Mouse (Mus musculus): ENCODE measurements at regions not wholly inside any gene's neighbourhood (a gene's known extent, or its start where the extent isn't known, plus 50 kb on each side); places are given as distances from the start of the nearest gene placed in this dataset.
A peak's percentile ranks its signal among the peaks of the same experiment; 100 is the strongest.
"Not testable (repeated sequence)": the region's sequence is repeated elsewhere in the genome, so short reads cannot be mapped to it uniquely, and the experiment has no call there.

- DNase-seq (ENCODE audit: low spot score in 2 of 2): not testable (repeated sequence)
Observed at GRCm38 (mm10) chr7:93254287-93254686, 174.6 kb downstream of the Fam181b start.

- no peak for DNase-seq (ENCODE audit: low spot score in 2 of 2)
Observed at GRCm38 (mm10) chr7:93285748-93286147, 206.1 kb downstream of the Fam181b start.

- no peak for DNase-seq (ENCODE audit: low spot score in 2 of 2)
Observed at GRCm38 (mm10) chr7:93291457-93291856, 211.8 kb downstream of the Fam181b start.

- no peak for DNase-seq (ENCODE audit: low spot score in 2 of 2)
Observed at GRCm38 (mm10) chr7:93291945-93292696, 212.5 kb downstream of the Fam181b start.

- DNase-seq (ENCODE audit: low spot score in 2 of 2): no peak
Observed at GRCm38 (mm10) chr7:93312731-93313130, 233.1 kb downstream of the Fam181b start.

GRCm38 (mm10) chr7:93331351-93331750 is 251.7 kb downstream of the Fam181b start:
- DNase-seq (ENCODE audit: low spot score in 2 of 2): peak in 1 of 2 experiments; percentile 23

GRCm38 (mm10) chr7:93332203-93332602 is 252.5 kb downstream of the Fam181b start:
- DNase-seq (ENCODE audit: low spot score in 2 of 2): no peak

GRCm38 (mm10) chr7:93336420-93336819 is 256.8 kb downstream of the Fam181b start:
- peak; percentile 23 to 62 for DNase-seq (ENCODE audit: low spot score in 2 of 2)

All from layer of hippocampus, adult 8-10 months (tissue).